ENCODE assay signal across 30 mouse cellular contexts in genomic region chr4:123859803-123860202, GRCm38 (mm10). TPM values are rescaled to one million over a fixed set of nuclear protein-coding genes. Genes with fewer than 3 reads are reported as not detected.
"Had no signal": no experiment of that assay in that cellular context is flagged by ENCODE, and none has a peak within 500 bp of the region (broad histone marks: within the 10 kb centered on the region; RNA-seq: fewer than 3 reads in every experiment).

No protein-coding gene starts in this region.

- H3K27ac ChIP-seq: kidney, embryonic 15.5 days; limb, embryonic 12.5 days; limb, embryonic 15.5 days; liver, embryonic 14.5 days; macrophage; midbrain, embryonic 12.5 days; midbrain, embryonic 15.5 days; neural tube, embryonic 12.5 days; neural tube, embryonic 15.5 days had no signal

- H3K9ac ChIP-seq: kidney, embryonic 15.5 days; limb, embryonic 12.5 days; limb, embryonic 15.5 days; liver, embryonic 14.5 days; liver, postnatal 0 days; lung, embryonic 14.5 days; midbrain, embryonic 12.5 days; midbrain, embryonic 15.5 days; neural tube, embryonic 12.5 days; neural tube, embryonic 15.5 days had no signal

- H3K27me3 ChIP-seq: kidney, embryonic 15.5 days; limb, embryonic 12.5 days; limb, embryonic 15.5 days; midbrain, embryonic 12.5 days; midbrain, embryonic 15.5 days; neural tube, embryonic 12.5 days; neural tube, embryonic 15.5 days had no signal

- H3K4me3 ChIP-seq: kidney, embryonic 15.5 days; limb, embryonic 12.5 days; limb, embryonic 15.5 days; midbrain, embryonic 12.5 days; midbrain, embryonic 15.5 days; neural tube, embryonic 12.5 days; neural tube, embryonic 15.5 days had no signal

- DNase-seq: kidney, adult 8-10 months; kidney, postnatal 10 days; kidney, postnatal 36 days; layer of hippocampus, postnatal 36 days; left cerebral cortex, postnatal 4 days; liver, postnatal 0 days; lung, embryonic 14.5 days; retina, postnatal 1 day; right cerebral cortex, postnatal 25 days; spleen, adult 18-20 months; thymus, adult 2 months; thymus, postnatal 14 days; thymus, postnatal 4 days had no signal

- H3K4me1 ChIP-seq: kidney, embryonic 15.5 days; limb, embryonic 12.5 days; limb, embryonic 15.5 days; midbrain, embryonic 12.5 days; midbrain, embryonic 15.5 days; neural tube, embryonic 12.5 days; neural tube, embryonic 15.5 days had no signal

- H3K36me3 ChIP-seq: kidney, embryonic 15.5 days; limb, embryonic 12.5 days; limb, embryonic 15.5 days; midbrain, embryonic 12.5 days; midbrain, embryonic 15.5 days; neural tube, embryonic 12.5 days; neural tube, embryonic 15.5 days had no signal

RNA-seq across cellular contexts. Expression of gene 4933427I04Rik, which starts 0.3 kb away (rescaled TPM):
- total RNA-seq: layer of hippocampus, adult 8-10 months; layer of hippocampus, postnatal 10 days; layer of hippocampus, postnatal 36 days; left cerebral cortex, postnatal 14 days; left cerebral cortex, postnatal 4 days; megakaryocyte, adult 5-6 weeks had no signal
- polyA plus RNA-seq: kidney, embryonic 15.5 days; limb, embryonic 12.5 days; liver, embryonic 14.5 days; liver, postnatal 0 days; lung, embryonic 14.5 days; lung, postnatal 0 days; macrophage; midbrain, embryonic 12.5 days had no signal

RNA-seq across cellular contexts. Expression of gene 4930535I16Rik, which starts 58.0 kb away (rescaled TPM):
- total RNA-seq: layer of hippocampus, postnatal 10 days; layer of hippocampus, postnatal 36 days; left cerebral cortex, adult 8-10 months; left cerebral cortex, postnatal 14 days; left cerebral cortex, postnatal 4 days; megakaryocyte, adult 5-6 weeks had no signal
- polyA plus RNA-seq: kidney, embryonic 15.5 days; limb, embryonic 12.5 days; limb, embryonic 15.5 days; liver, embryonic 11.5 days; liver, embryonic 14.5 days; liver, postnatal 0 days; lung, embryonic 14.5 days; lung, postnatal 0 days; macrophage; midbrain, embryonic 12.5 days; midbrain, embryonic 15.5 days; neural tube, embryonic 12.5 days; neural tube, embryonic 15.5 days; stomach, embryonic 16.5 days had no signal
